Mouse (Mus musculus): Measurements from ENCODE around the gene Abcd2.
A peak's percentile ranks its signal among the peaks of the same experiment; 100 is the strongest.

Gene Abcd2

GRCm38 (mm10) chr15:91191412-91192222 lies at the start of gene Abcd2:
Gene Abcd2 (minus strand): TSS chr15:91191799.
- no peak for DNase-seq (ENCODE audit: low read depth, low spot score)

- DNase-seq (ENCODE audit: low read depth, low spot score), result no peak
Observed at GRCm38 (mm10) chr15:91240683-91241335, 49.2 kb upstream of the Abcd2 start.

- no peak for DNase-seq (ENCODE audit: low read depth, low spot score)
Observed at GRCm38 (mm10) chr15:91237294-91237693, 45.7 kb upstream of the Abcd2 start.

- DNase-seq (ENCODE audit: low read depth, low spot score), result no peak
Observed at GRCm38 (mm10) chr15:91206518-91206917, 14.9 kb upstream of the Abcd2 start.

- no peak for DNase-seq (ENCODE audit: low read depth, low spot score)
Observed at GRCm38 (mm10) chr15:91203521-91203920, 11.9 kb upstream of the Abcd2 start.

GRCm38 (mm10) chr15:91202486-91202885 lies 10.9 kb upstream of the Abcd2 start:
- no peak for DNase-seq (ENCODE audit: low read depth, low spot score)

- DNase-seq (ENCODE audit: low read depth, low spot score), result no peak
Observed at GRCm38 (mm10) chr15:91200833-91201232, 9.2 kb upstream of the Abcd2 start.

- DNase-seq (ENCODE audit: low read depth, low spot score), result no peak
Observed at GRCm38 (mm10) chr15:91199256-91199905, 7.8 kb upstream of the Abcd2 start, which contains the start of gene CN725425. Gene CN725425 (plus strand): TSS chr15:91199494.

GRCm38 (mm10) chr15:91192223-91192598 lies 612 bp upstream of the Abcd2 start:
- DNase-seq (ENCODE audit: low read depth, low spot score), result no peak

- no peak for DNase-seq (ENCODE audit: low read depth, low spot score)
Observed at GRCm38 (mm10) chr15:91190519-91191207, 936 bp downstream of the Abcd2 start.

GRCm38 (mm10) chr15:91190026-91190425 lies 1.6 kb downstream of the Abcd2 start:
- no peak for DNase-seq (ENCODE audit: low read depth, low spot score)

- no peak for DNase-seq (ENCODE audit: low read depth, low spot score)
Observed at GRCm38 (mm10) chr15:91186358-91186757, 5.2 kb downstream of the Abcd2 start.

GRCm38 (mm10) chr15:91179911-91180622 lies 11.5 kb downstream of the Abcd2 start:
- DNase-seq (ENCODE audit: low read depth, low spot score), result no peak

- no peak for DNase-seq (ENCODE audit: low read depth, low spot score)
Observed at GRCm38 (mm10) chr15:91178656-91179314, 12.8 kb downstream of the Abcd2 start.

- no peak for DNase-seq (ENCODE audit: low read depth, low spot score)
Observed at GRCm38 (mm10) chr15:91172193-91172592, 19.4 kb downstream of the Abcd2 start.

GRCm38 (mm10) chr15:91171332-91171731 lies 20.3 kb downstream of the Abcd2 start:
- no peak for DNase-seq (ENCODE audit: low read depth, low spot score)

- no peak for DNase-seq (ENCODE audit: low read depth, low spot score)
Observed at GRCm38 (mm10) chr15:91170602-91171328, 20.8 kb downstream of the Abcd2 start.

GRCm38 (mm10) chr15:91167850-91168562 lies 23.6 kb downstream of the Abcd2 start:
- DNase-seq (ENCODE audit: low read depth, low spot score), result no peak

GRCm38 (mm10) chr15:91165021-91165420 lies 26.6 kb downstream of the Abcd2 start:
- DNase-seq (ENCODE audit: low read depth, low spot score), result peak; percentile 42
